Mouse (Mus musculus): ENCODE data around the gene Polr2j.

Polr2j gene

DNA sequence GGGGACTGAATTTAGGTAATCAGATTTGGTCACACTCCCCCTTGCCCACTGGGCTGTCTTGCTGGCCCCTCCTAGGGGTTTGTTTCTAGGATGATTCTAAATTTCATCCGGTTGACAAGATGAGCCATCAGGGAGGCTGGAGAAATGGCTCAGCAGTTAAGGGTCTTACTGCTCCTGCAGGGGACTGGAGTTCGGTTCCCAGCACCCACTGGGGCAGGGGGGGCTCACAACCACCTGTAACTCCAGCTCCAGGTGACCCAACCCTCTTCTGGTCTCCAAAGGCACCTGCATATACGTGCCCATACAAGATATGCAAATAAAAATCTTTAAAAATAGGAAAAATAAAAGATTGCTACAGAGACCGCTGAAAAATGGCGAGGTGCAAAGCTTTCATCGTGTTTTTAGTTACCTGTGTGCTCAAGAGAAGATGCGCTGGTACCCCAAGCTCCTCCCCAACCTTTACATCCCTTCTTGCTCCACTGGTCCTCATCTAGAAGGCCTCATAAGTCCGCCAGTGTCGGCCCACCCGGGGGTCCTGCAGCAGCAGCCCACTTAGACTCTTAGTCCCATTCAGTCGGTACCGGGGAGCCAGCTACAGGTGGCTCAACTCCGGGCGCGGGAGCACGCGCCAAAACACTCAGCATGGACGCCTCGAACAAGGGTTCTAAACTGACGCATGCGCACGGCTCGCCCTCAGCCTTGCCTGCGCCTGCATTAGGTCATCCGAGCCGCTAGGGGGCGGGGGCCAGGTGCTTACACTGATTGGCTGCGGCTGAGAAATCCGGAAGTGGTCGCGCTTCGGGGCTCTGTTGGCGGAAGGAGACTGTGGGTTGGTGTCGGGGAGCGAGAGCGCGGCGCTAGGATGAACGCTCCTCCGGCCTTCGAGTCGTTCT, at the start of gene Polr2j:
TSS of gene Polr2j (plus strand) at position 741 of the 893 bp plus-strand sequence.
- WGBS: 3% methylated on average over 42 of the region's 42 CpGs

DNA sequence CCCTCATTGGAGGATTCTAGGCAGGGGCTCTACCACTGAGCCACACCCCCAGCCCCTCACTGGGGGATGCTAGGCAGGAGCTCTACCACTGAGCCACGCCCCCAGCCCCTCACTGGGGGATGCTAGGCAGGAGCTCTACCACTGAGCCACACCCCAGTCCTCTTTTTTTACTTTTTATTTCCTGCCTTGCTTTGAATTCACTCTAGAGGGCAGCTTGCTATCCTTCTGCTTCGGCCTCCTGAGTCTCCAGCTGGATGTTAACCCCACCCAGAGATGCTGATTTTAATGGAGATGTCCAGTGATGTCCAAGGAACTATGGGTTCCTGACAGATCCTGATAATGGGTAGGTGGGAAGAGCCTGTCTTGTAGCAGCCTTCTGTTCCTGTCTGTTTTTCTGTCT, 47.0 kb upstream of the Polr2j start:
- 78% methylated on average over 2 of the region's 2 CpGs for WGBS

DNA sequence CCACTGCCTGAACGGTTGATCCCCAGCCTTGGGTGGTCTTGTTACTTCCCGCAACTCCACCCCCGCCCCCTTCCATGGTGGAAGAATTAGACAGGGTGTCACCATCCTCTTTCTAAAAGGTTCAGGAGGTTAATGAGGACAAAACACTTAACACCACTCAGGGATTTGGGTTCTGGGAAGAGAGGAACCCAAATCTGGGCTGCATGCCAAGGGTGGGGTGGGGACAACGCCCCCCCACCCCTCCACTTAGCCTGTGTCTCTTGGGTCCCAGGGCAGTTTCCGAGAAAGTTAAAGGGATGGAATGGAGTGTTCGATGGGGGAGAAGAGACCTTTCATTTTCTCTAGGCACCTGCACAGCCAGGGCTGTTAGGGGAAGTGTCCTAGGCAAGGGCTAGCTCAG, 43.4 kb upstream of the Polr2j start:
- whole genome bisulfite sequencing: 50% methylated on average over 6 of the region's 6 CpGs

DNA sequence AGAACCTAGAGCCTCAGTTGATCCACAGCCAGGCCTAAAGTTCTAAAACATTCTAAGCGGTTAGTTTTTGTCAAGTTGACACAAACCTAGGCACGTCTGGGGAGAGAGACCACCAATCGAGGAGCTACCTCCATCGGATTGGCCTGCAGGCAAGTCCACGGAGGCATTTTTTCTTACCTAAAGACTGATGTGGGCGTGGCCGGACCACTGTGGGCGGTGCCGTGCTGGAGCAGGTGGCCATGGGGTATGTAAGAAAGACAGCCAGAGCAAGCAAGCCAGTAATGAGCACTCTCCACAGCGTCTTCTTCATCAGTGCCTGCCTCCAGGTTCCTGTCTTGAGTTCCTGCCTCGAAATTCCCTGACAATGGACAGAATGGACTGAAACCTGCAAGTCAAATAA, 42.9 kb upstream of the Polr2j start:
- WGBS: 73% methylated on average over 11 of the region's 11 CpGs

DNA sequence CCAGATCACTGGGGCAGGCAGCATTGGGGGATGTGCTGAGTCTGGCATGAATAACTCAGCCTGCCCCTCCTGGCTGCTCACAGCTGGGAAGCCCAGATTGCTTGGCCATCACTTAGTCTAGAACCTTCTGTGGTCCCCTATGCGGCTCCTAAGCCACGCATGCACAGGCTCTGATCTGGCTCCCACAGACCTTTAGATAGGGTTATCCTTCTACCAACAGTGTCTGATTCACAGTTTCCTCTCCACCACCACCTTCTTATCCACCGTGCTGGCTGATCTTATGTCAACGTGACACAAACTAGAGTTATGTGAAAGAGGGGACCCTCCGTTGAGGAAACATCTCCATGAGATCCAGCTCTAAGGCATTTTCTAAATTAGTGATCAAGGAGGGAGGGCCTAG, 41.4 kb upstream of the Polr2j start:
- 96% methylated on average over 5 of the region's 5 CpGs for WGBS

DNA sequence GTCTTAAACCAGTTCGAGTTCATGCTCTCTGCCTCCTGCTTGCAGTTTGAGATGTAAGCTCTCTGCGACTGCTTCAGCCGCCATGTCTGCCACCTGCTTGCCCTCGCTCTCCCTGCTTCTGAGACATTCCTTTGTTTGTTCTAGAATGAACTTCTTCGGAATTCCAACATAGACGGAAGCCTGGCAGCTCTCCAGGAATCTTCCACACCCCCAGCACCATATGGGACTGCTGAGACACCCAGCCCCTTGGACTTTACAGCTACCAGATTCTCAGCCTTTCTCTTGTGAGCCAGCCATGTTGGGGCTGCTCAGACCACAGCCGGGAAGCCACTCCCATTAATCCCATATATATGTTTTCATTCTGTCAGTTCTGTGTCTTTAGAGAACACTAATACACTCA, 40.1 kb upstream of the Polr2j start:
- 26% methylated on average over 7 of the region's 7 CpGs for WGBS

DNA sequence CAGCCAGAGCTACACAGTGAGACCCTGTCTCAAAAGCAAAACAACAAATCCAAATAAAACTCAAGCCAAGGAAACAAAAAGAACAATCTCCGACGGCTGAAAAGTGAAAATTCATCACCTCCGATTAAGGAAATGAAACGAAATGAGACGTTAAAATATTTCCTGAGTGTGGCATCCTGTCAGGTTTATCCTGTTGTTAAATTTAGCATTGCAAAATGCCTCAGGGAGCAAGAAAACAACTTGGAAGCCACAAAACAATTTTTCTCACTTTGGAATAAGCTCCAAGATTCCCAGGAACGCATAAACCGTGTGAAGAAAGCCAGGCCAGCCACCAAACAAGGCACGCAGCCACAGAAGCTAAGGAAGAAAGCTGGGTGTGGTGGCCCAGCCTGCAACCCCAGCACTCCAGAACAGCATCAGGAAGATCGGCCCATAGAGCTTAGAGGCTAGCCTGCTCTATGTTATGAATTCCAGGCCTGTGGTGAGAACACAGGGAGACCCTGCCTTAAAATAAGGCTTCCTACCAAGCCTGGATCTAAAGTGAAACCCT, 39.4 kb upstream of the Polr2j start:
- WGBS: 70% methylated on average over 9 of the region's 9 CpGs

DNA sequence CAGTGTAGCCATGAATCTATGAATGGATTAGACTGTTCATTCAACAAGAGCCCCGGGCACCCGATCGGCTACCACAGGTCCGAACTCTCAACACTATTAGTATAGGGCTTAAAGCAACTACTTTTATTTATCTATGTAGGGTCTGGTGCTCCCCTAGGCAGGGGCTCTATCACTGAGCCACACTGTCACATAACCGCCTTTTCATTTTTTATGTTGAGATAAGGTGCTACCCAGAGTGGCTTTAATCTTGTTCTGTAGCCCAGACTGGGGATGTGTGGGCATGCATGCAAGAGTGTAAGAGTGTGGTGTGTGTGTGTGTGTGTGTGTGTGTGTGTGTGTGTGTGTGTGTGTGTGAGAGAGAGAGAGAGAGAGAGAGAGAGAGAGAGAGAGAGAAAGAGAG, 38.3 kb upstream of the Polr2j start:
- 83% methylated on average over 5 of the region's 5 CpGs for WGBS

DNA sequence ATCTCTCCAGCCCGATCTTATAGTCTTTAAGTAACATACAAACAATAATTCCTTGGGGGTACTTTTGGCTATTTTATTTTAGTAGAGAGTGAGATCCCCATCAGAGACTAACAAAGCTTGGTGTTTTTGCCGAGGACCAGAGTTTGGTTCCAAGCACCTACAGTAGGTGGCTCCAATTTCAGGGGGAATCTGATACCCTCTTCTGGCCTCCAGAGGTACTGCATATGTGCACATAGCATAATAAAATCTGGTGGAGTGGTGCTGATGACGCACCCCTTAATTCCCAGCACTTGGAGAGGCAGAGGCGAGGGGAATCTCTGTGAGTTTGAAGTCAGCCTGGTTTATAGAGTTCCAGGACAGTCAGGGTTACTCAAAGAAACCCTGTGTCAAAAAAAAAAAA, 34.1 kb upstream of the Polr2j start:
- WGBS: 81% methylated on average over 4 of the region's 4 CpGs

DNA sequence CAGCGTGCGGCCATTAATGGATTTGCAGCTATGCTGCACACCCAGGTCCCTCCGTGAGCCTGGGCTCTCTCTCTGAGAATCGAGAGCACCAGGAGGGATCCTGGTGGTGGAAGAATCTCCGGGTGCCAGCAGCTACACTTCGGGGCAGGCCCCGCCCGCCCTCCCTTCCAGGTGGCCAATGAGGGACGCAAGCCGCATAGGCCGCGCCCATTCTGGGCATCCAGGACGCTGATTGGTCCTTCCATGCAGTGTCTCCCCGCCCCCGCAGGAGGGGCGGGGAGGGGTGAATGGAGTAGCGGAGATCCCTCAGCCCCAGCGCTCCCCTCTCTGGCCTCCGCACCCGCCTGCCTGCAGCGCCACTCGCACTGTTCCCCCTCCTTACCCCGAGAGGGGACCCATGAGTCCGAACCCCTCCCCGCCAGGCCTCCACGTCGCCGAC, 32.7 kb upstream of the Polr2j start, which contains the start of gene Rasa4:
TSS of gene Rasa4 (plus strand) at position 248 of the 439 bp plus-strand sequence.
- WGBS: 0% methylated on average over 27 of the region's 28 CpGs

DNA sequence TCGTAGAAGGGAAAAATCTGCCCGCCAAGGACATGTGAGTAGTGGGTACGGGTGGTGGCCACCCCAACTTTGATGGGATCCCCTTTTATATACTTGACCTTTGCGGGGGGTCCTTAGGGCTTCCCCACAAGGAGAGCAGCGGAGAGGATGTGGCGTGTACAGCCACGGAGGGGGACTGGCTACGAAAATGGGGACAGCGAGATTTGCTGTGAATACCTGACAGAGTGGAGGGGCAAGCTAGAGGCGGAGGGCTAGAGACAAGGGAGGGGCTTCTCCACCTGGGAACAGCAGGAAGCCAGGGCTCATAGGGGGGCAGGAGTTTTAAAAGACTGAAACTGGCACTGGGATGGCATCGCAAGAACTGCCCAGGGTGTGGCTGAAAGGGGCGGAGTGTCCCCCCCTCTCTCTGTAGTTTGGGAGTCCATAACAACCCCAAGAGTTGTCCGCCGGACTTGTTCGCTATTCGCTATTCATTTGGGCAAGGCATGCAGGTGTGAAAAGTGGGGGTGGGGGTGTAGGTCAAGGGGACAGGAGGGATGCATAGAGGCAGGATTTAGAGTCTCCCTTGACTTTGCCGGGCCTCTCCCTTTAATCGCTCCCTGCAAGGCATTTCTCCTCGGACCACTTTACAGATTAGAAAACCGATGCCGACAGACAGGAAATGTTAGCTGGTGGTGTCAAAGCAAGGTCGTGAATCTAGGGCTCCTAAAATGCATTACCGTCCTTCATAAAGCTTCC, 32.1 kb upstream of the Polr2j start:
- 5% methylated on average over 23 of the region's 23 CpGs for WGBS

DNA sequence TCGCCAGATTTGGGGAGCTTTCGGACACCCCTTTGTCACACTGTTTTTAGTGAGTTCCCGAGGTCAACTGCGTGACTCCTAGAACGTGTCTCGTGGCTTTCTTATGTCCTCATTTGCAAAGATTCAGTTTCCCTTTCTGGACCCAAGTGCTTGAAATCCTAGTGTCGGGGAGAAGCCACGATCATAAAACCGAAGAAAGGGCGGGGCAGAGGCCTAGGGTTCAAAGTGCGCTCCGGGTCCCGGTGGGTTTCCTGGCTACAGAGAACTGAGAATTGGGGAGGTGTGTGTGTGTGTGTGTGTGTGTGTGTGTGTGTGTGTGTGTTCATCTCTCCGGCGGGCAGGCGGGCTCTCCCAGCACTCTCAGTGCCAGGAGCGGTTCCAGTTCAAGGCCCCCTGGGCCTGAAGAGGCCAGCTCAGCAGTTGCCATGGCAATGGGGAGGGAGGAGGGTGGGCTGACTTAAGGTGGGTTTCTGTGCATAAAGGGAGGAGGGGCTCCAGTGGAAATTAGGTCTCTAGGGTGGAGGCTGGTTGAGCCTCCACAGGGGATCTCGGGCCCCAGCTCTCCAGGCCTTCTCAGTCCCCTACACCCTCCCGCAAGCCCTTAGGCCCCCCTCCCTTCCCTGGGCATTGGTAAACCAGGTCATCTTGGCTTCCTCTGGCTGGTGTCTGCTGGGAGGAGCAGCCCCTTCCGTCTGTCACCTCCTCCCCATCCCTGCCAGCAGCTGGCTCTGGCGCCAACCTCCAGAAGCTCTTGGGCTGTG, 31.4 kb upstream of the Polr2j start:
- whole genome bisulfite sequencing: 39% methylated on average over 21 of the region's 21 CpGs

DNA sequence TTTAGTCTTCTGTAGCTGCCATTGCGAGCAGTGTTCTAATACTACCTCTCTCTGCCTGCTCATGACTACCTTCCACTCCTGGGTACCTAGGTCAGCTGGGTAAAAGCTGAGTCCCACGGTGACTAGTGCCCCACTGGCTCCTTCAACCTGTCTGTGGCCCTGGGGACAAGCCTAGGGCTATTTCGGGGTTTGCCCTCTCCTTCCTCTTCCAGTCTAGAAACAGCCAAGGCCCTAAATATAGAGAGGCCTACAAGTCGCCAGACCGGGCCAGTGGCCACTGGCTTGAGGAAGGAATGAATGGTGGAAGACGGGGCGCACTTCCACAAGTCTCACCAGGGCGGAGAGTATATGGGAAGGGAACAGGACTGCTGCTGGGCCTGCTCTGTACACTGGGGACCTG, 30.1 kb upstream of the Polr2j start:
- 91% methylated on average over 8 of the region's 8 CpGs for WGBS

DNA sequence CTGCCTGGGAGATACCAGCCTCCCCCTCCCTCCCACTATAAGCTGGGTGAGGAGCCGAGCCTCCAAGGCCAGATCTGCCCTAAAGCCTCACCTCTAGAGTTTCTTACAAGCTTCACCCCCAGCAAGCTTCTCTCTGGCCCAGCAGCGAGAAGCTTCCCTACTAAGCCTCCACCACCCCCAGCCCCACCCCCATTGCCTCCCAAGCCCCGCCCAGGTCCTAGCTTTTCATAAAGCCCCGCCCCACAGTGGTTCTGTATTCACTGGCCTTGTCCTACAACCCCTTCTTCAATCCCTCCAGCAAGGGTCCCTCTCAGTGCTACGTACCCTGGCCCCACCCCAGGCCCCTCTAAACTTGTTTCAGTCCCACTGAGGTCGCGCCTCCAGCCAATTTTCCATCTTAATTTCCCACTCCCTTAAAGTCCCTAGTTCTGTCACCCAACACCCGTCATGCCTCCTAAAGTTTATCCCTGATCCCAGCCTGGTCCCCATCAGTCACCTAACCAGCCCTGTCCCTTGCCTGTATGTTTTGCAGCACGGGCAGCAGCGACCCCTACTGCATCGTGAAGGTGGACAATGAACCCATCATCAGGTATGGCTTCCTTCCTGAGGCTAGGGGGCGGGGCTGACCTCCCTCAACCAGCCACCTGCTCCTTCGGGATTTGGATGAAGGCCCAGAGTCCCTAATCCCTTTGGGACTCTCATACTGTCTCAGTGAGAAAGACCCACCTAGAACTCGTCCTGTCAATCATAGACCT, 27.4 kb upstream of the Polr2j start:
- 36% methylated on average over 14 of the region's 14 CpGs for WGBS

DNA sequence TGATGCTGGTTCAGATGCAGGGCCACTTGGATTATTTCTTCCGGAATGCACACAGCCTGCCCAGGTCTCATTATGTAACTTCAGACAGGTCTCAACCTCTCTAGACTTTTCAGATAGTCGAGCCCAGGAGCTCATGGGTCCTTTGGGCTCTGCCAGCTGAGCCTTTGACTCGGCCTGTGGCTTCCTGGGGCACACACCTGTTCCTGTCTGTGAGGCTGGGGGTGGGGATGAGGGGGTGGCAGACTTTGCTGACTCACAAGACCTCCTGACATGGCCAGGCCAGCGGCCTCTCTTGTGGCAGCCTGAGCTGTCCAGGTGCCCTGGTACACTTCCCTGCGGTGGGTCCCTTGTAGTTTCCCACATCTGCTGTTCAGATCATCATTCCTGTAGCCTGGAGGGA, 24.5 kb upstream of the Polr2j start:
- 76% methylated on average over 5 of the region's 5 CpGs for WGBS

DNA sequence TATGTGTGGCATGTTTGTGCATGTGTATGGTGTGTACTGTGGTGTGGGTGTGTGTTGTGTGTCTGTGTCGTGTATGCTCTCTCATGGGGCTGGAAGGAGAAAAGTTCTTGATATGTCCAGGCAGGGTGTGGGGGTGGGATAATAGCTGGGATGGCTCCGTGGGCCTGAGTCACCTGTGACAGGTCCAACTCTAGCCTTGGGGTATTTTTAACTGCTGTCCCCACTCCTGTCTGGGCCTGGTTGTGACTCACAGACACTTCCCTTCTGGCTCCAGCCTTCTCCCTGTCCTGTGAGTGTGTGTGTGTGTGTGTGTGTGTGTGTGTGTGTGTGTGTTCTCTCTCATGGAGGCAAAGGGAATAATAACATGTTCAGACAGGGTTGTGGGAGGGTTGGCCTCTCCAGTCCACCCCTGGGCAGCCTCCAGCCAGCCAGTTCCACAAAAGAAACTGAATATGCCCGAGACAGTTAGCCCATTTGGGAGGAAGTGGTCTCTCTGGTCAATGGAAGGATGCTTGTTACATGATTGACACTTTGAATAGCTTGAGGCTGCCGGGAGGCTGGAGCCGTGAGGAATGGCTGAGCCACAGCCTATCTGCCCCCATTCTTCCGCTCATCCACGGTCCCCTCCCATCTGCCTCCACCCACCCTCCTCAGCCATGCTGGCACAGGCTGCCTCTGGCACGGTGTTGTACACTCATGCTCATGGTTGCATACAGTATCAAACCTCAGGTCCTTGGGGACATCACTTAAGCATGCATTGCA, 22.0 kb upstream of the Polr2j start:
- WGBS: 35% methylated on average over 8 of the region's 8 CpGs

DNA sequence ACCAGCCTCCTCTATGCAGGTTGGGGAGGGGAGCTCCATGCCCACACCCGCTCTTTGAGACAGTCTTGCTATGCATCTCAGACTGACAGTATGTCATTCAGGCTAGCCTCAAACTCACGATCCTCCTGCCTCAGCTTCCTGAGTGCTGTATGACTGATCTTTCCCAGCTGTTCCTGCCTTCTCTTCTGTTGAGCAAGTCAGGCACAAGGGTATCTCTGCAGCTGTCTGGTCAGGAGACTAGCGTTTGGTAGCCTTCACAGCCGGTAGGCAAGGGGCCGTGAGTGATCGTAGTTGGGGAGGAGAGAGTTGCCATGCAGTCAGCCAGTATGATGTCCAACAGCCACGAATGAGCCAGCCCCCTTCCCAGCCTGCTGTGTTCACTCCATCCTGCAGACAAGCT, 21.3 kb upstream of the Polr2j start:
- 75% methylated on average over 7 of the region's 7 CpGs for WGBS

DNA sequence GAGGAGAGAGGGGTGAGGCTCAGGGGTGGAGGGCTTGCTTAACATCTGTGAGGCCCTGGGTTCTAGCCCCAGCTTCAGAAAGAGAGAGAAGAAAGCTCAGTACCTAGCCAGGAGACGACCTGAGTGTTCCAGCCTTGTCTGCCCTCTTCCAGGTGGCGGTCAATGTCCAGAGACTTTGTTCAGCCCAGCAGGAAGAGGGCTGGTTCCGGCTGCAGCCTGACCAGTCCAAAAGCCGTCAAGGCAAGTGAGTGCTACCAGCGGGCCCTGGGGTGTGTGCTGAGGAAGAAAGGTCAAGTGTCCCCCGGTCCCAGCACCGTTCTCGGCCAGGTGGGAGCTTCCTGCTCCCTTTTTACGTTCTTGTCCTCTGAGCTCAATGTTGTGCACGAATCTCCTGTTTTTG, 17.9 kb upstream of the Polr2j start:
- WGBS: 88% methylated on average over 10 of the region's 10 CpGs

DNA sequence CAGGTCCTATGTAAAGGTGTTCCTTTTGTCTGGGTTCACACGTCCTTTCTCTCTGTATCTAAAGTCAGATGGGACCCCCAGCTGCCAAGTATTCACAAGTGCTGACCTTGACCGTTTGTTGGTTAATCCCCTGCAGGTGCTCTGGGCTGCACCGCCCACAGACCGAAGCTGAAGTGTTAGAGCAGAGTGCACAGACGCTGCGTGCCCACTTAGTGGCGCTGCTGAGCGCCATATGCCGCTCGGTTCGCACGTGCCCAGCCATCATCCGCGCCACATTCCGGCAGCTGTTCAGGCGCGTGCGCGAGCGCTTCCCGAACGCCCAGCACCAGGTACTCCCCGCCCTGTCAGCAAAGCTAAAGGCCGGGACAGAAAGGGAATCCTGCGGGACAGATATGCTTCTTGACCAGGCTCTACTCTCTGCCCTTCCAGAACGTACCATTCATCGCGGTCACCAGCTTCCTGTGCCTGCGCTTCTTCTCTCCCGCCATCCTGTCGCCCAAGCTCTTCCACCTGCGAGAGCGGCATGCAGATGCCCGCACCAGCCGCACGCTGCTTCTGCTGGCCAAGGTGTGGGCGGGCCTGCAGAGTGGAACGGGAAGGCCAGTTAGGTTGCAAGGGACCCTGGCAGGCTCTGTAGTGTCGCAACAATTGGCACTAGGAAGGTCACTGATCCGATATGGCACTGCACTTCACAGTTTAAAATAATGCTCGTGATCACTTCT, 14.2 kb upstream of the Polr2j start:
- WGBS: 6% methylated on average over 41 of the region's 41 CpGs

DNA sequence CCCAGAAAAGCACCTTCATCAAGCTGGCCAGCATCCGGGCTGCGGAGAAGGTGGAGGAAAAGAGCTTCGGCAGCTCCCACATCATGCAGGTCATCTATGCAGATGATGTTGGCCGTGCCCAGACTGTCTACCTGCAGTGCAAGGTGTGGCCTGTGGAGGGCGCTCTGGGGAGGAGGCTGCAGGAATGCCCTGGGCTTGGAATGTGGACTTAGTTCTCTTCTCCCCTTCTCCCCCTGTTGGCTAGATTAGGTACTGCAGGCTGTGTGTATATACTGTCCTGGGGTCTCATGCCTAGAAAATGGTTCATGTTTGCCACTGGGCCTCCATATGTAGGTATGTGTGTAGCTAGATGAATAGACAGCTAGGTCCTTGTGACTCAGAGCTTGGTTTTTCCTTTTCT, 11.9 kb upstream of the Polr2j start:
- WGBS: 83% methylated on average over 5 of the region's 5 CpGs
